Mouse (Mus musculus): Measurements from ENCODE around the gene Osbpl10. TPM values are rescaled to one million over a fixed set of nuclear protein-coding genes. Genes with fewer than 3 reads are reported as not detected.
A peak's percentile ranks its signal among the peaks of the same experiment; 100 is the strongest.
"Not testable (repeated sequence)": the region's sequence is repeated elsewhere in the genome, so short reads cannot be mapped to it uniquely, and the experiment has no call there.

The Osbpl10 gene
- polyA plus RNA-seq, 1 experiment from 2014 or later, result 1.6 TPM

- Histone ChIP-seq H3K4me1 (no peaks in the 10 kb centered on the region), H3K4me2 (replicated peaks) (no peak overlapping the region), H3K27me3 (no peaks in the 10 kb centered on the region), H3K9ac (replicated peaks) (no peak overlapping the region), H3K27ac (replicated peaks) (no peak overlapping the region), H3K36me3 (no peaks in the 10 kb centered on the region), H3K9me3 (no peaks in the 10 kb centered on the region), H3K4me3 (no peak overlapping the region)
- WGBS, result 33% methylated on average over 1 of the region's 1 CpGs
- ATAC-seq (ENCODE audit: low FRiP score, low read depth), result no peak
Observed at GRCm38 (mm10) chr9:114952866-114953265, 25.5 kb upstream of the Osbpl10 start.

GRCm38 (mm10) chr9:114955340-114955739 is 23.0 kb upstream of the Osbpl10 start:
- 92% methylated on average over 11 of the region's 11 CpGs for WGBS
- Histone ChIP-seq H3K36me3 (no peaks in the 10 kb centered on the region), H3K9ac (replicated peaks) (no peak overlapping the region), H3K4me3 (no peak overlapping the region), H3K9me3 (no peaks in the 10 kb centered on the region), H3K27ac (replicated peaks) (no peak overlapping the region), H3K4me1 (no peaks in the 10 kb centered on the region), H3K27me3 (no peaks in the 10 kb centered on the region), H3K4me2 (replicated peaks) (no peak overlapping the region)
- ATAC-seq (ENCODE audit: low FRiP score, low read depth), result no peak

GRCm38 (mm10) chr9:114956945-114957344 is 21.4 kb upstream of the Osbpl10 start:
- 41% methylated on average over 5 of the region's 5 CpGs for WGBS

GRCm38 (mm10) chr9:114960043-114960789 is 18.2 kb upstream of the Osbpl10 start:
- Histone ChIP-seq H3K4me2 (replicated peaks) (no peak overlapping the region), H3K9me3 (0 out of 2 replicates have a peak, but pooled peaks cover 2% of the 10 kb centered on the region), H3K4me3 (no peak overlapping the region), H3K27me3 (no peaks in the 10 kb centered on the region), H3K36me3 (no peaks in the 10 kb centered on the region), H3K4me1 (no peaks in the 10 kb centered on the region), H3K27ac (replicated peaks) (no peak overlapping the region), H3K9ac (replicated peaks) (no peak overlapping the region)
- no peak for ATAC-seq (ENCODE audit: low FRiP score, low read depth)
- WGBS, result 84% methylated on average over 4 of the region's 4 CpGs

More at GRCm38 (mm10) chr9:114956945-114957344, 21.4 kb upstream of the Osbpl10 start:
- ATAC-seq (ENCODE audit: low FRiP score, low read depth), result no peak
- no peak overlapping the region for H3K9ac ChIP-seq (replicated peaks)
- no peak overlapping the region for H3K4me2 ChIP-seq (replicated peaks)
- no peaks in the 10 kb centered on the region for H3K36me3 ChIP-seq
- H3K4me3 ChIP-seq, result no peak overlapping the region
- no peaks in the 10 kb centered on the region for H3K9me3 ChIP-seq
- H3K27ac ChIP-seq (replicated peaks), result no peak overlapping the region
- H3K4me1 ChIP-seq, result no peaks in the 10 kb centered on the region
- H3K27me3 ChIP-seq, result no peaks in the 10 kb centered on the region

- WGBS, result 89% methylated on average over 6 of the region's 6 CpGs
- H3K36me3 ChIP-seq, result no peaks in the 10 kb centered on the region
Observed at GRCm38 (mm10) chr9:114960844-114961243, 17.5 kb upstream of the Osbpl10 start.

GRCm38 (mm10) chr9:114964093-114964492 is 14.3 kb upstream of the Osbpl10 start:
- no peak overlapping the region for H3K9ac ChIP-seq (replicated peaks)
- H3K27ac ChIP-seq (replicated peaks), result no peak overlapping the region
- ATAC-seq (ENCODE audit: low FRiP score, low read depth), result no peak
- H3K27me3 ChIP-seq, result no peaks in the 10 kb centered on the region
- H3K4me1 ChIP-seq, result no peaks in the 10 kb centered on the region
- no peak overlapping the region for H3K4me3 ChIP-seq
- WGBS, result 60% methylated on average over 3 of the region's 3 CpGs
- H3K4me2 ChIP-seq (replicated peaks), result no peak overlapping the region
- 0 out of 2 replicates have a peak, but pooled peaks cover 2% of the 10 kb centered on the region for H3K9me3 ChIP-seq
- H3K36me3 ChIP-seq, result no peaks in the 10 kb centered on the region

More at GRCm38 (mm10) chr9:114960844-114961243, 17.5 kb upstream of the Osbpl10 start:
- ATAC-seq (ENCODE audit: low FRiP score, low read depth), result no peak
- Histone ChIP-seq H3K4me1 (no peaks in the 10 kb centered on the region), H3K9me3 (0 out of 2 replicates have a peak, but pooled peaks cover 2% of the 10 kb centered on the region), H3K4me3 (no peak overlapping the region), H3K27me3 (no peaks in the 10 kb centered on the region), H3K4me2 (replicated peaks) (no peak overlapping the region), H3K9ac (replicated peaks) (no peak overlapping the region), H3K27ac (replicated peaks) (no peak overlapping the region)

GRCm38 (mm10) chr9:114966286-114966685 is 12.1 kb upstream of the Osbpl10 start:
- H3K4me1 ChIP-seq; H3K27me3 ChIP-seq; H3K27ac ChIP-seq (replicated peaks); H3K4me2 ChIP-seq (replicated peaks); H3K36me3 ChIP-seq; H3K4me3 ChIP-seq; H3K9me3 ChIP-seq; ATAC-seq (ENCODE audit: low FRiP score, low read depth); H3K9ac ChIP-seq (replicated peaks): not testable (repeated sequence)
- 81% methylated on average over 7 of the region's 7 CpGs for WGBS

GRCm38 (mm10) chr9:114977461-114978280 is 698 bp upstream of the Osbpl10 start:
- peak; percentile 8; the same call in 1 of the 2 replicates for ATAC-seq (ENCODE audit: low FRiP score, low read depth)
- Histone ChIP-seq H3K27me3 (peaks cover 40% of the 10 kb centered on the region), H3K9ac (replicated peaks) (peak overlapping the region; percentile 71), H3K4me2 (replicated peaks) (peak overlapping the region; percentile 90), H3K4me1 (peaks cover 13% of the 10 kb centered on the region), H3K36me3 (no peaks in the 10 kb centered on the region), H3K4me3 (peak overlapping the region; percentile 67), H3K9me3 (no peaks in the 10 kb centered on the region), H3K27ac (replicated peaks) (peak overlapping the region; percentile 76; the same call in 1 of the 2 replicates)
- WGBS, result 10% methylated on average over 31 of the region's 31 CpGs

GRCm38 (mm10) chr9:114979969-114980368 is 1.6 kb downstream of the Osbpl10 start:
- H3K9ac ChIP-seq (replicated peaks), result no peak overlapping the region
- H3K27ac ChIP-seq (replicated peaks), result no peak overlapping the region
- peaks cover 40% of the 10 kb centered on the region for H3K27me3 ChIP-seq
- ATAC-seq (ENCODE audit: low FRiP score, low read depth), result no peak
- no peak overlapping the region for H3K4me3 ChIP-seq
- WGBS, result 70% methylated on average over 6 of the region's 6 CpGs
- H3K9me3 ChIP-seq, result no peaks in the 10 kb centered on the region
- H3K4me1 ChIP-seq, result peaks cover 13% of the 10 kb centered on the region
- H3K36me3 ChIP-seq, result no peaks in the 10 kb centered on the region
- H3K4me2 ChIP-seq (replicated peaks), result no peak overlapping the region

- ATAC-seq (ENCODE audit: low FRiP score, low read depth), result no peak
- Histone ChIP-seq H3K27me3 (peaks cover 22% of the 10 kb centered on the region), H3K4me1 (peaks cover 10% of the 10 kb centered on the region), H3K9ac (replicated peaks) (no peak within 1 kb of the TSS), H3K4me2 (replicated peaks) (no peak within 1 kb of the TSS), H3K27ac (replicated peaks) (no peak within 1 kb of the TSS), H3K36me3 (no peaks in the 10 kb centered on the region), H3K9me3 (no peaks in the 10 kb centered on the region), H3K4me3 (no peak within 1 kb of the TSS)
- 92% methylated on average over 16 of the region's 16 CpGs for WGBS
Observed at GRCm38 (mm10) chr9:114982689-114983360, 4.5 kb downstream of the Osbpl10 start, which contains the start of gene Rps27rt. Gene Rps27rt (minus strand): TSS chr9:114982739.

- H3K4me1 ChIP-seq, result no peaks in the 10 kb centered on the region
- H3K4me3 ChIP-seq, result no peak overlapping the region
- H3K27me3 ChIP-seq, result peaks cover 3% of the 10 kb centered on the region
- no peak for ATAC-seq (ENCODE audit: low FRiP score, low read depth)
- whole genome bisulfite sequencing, result 92% methylated on average over 5 of the region's 5 CpGs
- no peaks in the 10 kb centered on the region for H3K36me3 ChIP-seq
- H3K9me3 ChIP-seq, result no peaks in the 10 kb centered on the region
- no peak overlapping the region for H3K4me2 ChIP-seq (replicated peaks)
- no peak overlapping the region for H3K27ac ChIP-seq (replicated peaks)
- H3K9ac ChIP-seq (replicated peaks), result no peak overlapping the region
Observed at GRCm38 (mm10) chr9:114985741-114986140, 7.4 kb downstream of the Osbpl10 start.
